Mouse (Mus musculus): ENCODE data around the gene Akap2. TPM values are rescaled to one million over a fixed set of nuclear protein-coding genes. Genes with fewer than 3 reads are reported as not detected.
A peak's percentile ranks its signal among the peaks of the same experiment; 100 is the strongest.

Gene Akap2
- total RNA-seq, 2 experiments from 2014 or later = 35.1 to 38.1 TPM

DNA sequence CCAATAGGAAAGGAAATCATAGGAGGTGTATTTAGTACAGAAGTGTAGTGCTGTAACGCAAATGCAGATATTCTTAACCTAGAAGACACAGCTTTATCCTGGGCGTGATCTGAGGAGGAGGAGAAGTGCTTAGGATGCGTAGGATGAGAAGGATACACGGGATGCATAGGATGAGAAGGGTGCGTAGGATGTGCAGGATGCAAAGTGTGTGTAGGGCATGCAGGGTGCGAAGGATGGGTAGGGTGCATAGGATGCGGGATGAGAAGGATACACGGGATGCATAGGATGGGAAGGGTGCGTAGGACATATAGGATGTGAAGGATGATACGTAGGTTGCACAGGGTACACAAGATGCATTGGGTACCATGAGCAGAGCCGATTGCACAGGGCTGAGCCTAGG, 20.5 kb upstream of the Akap2 start:
- DNase-seq (ENCODE audit: low spot score in 2 of 2) = peak in 1 of 2 experiments; percentile 21
- intact Hi-C loops (cut with DNase I) = no loop called here

DNA sequence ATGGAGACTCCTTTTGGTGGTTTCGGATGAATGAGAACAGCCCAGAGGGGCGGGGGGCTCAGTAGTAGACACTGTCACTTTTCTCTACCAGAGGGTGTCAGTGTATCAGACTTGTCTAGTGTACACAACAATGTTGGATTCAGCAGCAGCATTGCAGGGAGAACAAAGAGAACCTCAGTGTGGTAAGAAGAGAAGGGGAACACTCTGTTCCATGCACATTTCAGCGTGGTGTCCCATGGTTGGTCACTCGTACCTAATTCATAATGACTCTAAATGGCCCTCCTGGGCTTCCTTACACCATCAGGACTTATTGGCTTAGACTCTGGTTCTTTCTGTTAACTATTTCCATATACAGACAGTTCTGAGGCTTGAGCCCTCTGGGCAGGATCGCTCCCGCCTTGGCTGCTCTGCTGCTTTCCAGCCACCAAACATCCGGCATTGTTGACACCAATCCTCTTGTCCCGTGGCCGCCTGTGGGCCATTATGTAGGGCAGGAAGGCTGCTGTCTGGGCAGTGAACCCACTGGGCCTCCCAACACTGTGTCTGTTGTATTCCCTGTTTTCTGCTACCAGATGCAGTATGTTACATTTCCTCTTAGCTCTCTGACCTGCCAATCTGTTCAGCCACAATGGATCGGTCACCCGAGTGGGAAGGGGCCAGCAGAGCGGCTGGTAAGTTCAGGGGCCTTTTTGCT, 19.4 kb upstream of the Akap2 start:
- intact Hi-C loops (cut with DNase I) = no loop called here

GRCm38 (mm10) chr4:57701576-57701975, 15.9 kb upstream of the Akap2 start:
- intact Hi-C loops (cut with DNase I) = no loop called here
- no peak for DNase-seq (ENCODE audit: low spot score in 2 of 2)

More for the DNA sequence above, 19.4 kb upstream of the Akap2 start:
- no peak for DNase-seq (ENCODE audit: low spot score in 2 of 2)

DNA sequence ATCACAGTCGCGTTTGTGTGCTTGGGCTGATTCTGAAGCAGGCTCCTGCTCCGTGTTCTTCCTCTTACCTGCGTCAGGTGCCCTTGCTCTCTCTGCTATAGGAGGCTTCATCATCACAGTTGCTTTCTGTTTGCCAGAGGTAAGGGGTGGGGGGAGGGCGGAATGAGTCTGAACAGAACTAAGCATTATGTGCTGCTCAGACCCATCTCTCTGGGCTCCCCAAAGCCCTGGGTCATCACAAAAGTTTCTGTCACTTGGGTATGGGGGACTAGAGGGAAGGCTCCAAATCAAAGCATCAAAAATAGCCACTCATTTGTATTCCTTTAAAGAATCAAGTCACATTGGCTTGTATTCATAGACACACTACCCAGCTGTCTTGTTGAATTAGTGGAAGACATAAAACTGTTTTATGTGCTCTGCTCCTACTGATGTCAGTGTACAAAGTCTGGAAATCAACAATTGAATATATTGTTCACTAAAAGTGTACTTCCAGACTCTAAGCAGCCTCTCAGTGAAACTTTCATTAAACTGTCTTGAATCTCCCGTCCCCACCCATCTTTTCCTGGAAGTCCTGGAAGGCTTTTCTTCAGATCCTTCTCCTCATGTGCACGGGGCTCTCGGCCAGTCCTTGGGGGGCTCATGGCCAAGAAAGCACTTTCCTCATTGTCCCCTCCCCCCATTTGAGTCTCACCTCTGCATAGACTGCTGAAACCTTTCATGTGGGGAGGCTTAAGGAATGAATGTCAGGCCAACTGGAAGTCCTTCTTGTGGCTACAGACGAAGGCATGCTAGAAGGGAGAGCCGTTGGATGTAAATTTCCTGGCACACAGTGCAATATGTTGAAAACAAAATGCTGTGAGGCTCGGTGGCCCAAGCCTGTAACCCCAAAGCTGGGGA, 13.6 kb upstream of the Akap2 start:
- no peak for DNase-seq (ENCODE audit: low spot score in 2 of 2)
- intact Hi-C loops (cut with DNase I) = no loop called here

DNA sequence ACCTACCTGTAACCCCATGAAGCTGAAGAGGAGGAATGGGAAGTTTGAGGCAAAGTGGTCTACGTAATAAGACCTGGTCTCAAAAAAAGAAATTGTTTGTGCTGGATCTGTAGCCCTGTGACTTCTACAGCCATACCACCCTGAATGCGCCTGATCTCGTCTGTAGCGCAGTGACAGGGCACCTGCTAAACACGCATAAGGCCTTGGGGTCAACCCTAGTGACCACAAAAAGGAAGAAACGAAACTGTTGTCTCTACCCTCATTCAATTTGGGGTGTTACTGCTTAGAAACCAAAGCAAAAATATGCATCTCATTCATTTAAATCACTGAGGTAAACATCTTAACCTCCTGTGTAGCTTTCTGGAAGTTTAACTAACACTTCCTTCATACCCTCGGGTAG, 12.9 kb upstream of the Akap2 start:
- intact Hi-C loops (cut with DNase I) = no loop called here
- DNase-seq (ENCODE audit: low spot score in 2 of 2) = no peak

- intact Hi-C loops (cut with DNase I) = no loop called here
- no peak for DNase-seq (ENCODE audit: low spot score in 2 of 2)
These were observed 1.6 kb upstream of the Akap2 start for GRCm38 (mm10) chr4:57715849-57716248.

GRCm38 (mm10) chr4:57716735-57717134, 722 bp upstream of the Akap2 start:
- intact Hi-C loops (cut with DNase I) = no loop called here
- no peak for DNase-seq (ENCODE audit: low spot score in 2 of 2)

DNA sequence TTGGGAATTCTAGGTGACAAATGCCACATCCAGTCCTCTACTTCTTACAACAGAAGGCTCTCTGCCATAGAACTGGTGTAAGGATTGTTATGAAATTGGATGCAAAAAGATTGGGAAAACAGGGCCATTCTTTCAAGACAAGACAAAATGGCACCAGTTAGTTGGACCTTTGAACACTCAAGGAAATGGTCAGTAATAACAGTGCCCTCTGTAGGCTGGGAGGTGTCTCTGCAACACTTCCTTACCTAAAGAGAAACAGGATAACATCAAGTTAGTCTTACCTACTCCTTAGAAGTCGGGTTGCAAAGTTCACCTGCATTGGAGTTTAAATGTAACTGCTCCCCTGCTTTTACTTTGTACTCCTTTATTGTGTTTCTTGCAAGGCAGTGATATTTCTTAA, 1.9 kb downstream of the Akap2 start:
- intact Hi-C loops (cut with DNase I) = no loop called here
- DNase-seq (ENCODE audit: low spot score in 2 of 2) = no peak

DNA sequence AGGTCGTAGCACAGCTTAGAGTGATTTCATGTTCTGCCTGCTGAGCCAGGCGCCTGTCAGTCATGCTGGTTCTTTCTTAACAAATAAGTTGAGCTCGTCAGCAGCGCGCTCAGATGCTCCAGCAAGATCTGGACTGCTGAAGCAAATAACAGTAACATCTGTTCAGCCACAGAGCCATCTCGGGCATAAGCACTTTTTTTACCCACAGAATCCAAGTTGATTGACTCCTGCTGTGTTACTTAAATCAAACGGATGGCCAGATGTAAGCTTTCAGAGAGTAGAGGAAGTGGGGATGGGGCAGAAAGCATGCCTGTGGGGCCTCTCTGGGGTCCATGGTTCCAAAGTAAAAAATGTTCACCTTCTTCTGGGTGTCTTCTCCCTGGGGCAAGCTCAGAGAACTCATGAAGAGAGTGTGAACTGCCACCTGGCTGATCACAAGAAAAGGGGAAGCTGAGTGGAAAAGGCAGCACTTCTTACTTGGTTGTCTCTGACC, 3.5 kb downstream of the Akap2 start:
- no peak for DNase-seq (ENCODE audit: low spot score in 2 of 2)
- intact Hi-C loops (cut with DNase I) = no loop called here

DNA sequence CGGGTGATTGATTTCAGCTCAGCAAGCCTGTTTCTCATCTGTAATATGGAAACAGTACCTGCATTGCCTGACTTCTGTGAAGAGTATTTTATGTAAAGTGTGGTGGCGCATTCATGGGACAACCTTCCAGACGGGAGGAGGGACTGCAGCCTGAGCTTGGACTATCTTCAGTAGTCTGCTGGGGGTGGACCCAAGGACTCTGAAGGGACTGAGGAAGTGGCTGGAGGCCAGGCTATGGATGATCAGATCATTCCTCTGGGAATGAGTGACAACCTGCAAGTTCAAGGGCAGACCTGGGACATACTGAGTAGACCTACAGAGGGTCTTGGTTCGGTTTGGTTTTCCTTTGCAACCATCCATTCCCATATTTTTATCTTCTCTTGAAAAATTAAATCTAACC, 4.8 kb downstream of the Akap2 start:
- intact Hi-C loops (cut with DNase I) = no loop called here
- DNase-seq (ENCODE audit: low spot score in 2 of 2) = no peak

DNA sequence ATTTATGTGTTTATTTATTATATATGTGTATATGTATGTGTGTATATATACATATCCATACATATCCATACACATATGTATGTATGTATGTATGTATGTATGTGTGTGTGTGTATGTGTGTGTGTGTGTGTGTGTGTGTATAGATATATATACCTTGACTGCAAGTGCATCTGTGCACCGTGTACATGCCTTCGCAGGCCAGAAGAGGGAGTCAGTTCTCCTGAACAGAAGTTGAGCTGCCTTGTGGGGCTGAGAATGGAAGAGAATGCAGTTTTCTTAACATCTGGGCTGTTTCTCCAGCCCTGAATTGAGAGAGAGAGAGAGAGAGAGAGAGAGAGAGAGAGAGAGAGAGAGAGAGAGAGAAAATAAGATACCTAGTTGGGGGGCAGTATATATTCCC, 6.2 kb downstream of the Akap2 start:
- intact Hi-C loops (cut with DNase I) = no loop called here
- DNase-seq (ENCODE audit: low spot score in 2 of 2) = no peak

GRCm38 (mm10) chr4:57725569-57725968, 8.1 kb downstream of the Akap2 start:
- no peak for DNase-seq (ENCODE audit: low spot score in 2 of 2)
- intact Hi-C loops (cut with DNase I) = no loop called here

DNA sequence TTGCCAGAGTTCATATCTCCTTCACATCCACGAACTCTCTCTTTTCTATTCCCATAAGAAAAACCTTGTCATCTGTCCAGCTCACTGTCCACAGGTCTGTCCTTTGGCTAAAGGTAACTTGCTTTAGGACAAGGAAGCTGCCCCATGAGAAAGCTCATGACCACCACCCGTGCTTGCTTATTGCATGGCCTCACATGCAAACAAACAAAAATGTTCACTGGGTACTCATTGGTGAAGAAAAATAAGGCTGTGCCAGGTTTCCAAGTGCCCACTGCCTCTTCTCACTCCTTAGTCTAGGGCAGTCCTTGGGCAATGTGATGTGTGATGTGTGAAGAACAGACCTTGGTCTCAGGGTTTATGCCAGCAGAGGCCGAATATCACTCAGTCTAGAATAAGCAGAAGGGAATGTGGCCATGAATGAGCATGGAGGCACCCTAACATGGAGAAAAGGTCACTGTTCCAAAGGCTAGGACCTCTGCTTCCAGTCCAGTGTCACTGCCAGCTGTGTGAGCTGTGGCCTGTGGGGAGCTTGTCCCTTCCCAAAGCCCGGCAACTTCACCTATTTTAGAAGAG, 11.2 kb downstream of the Akap2 start:
- no peak for DNase-seq (ENCODE audit: low spot score in 2 of 2)
- intact Hi-C loops (cut with DNase I) = no loop called here

GRCm38 (mm10) chr4:57730047-57730446, 12.6 kb downstream of the Akap2 start:
- intact Hi-C loops (cut with DNase I) = no loop called here
- DNase-seq (ENCODE audit: low spot score in 2 of 2) = no peak

- intact Hi-C loops (cut with DNase I) = no loop called here
- DNase-seq (ENCODE audit: low spot score in 2 of 2) = no peak
These were observed 13.5 kb downstream of the Akap2 start for GRCm38 (mm10) chr4:57730801-57731598.

GRCm38 (mm10) chr4:57732351-57732750, 14.9 kb downstream of the Akap2 start:
- intact Hi-C loops (cut with DNase I) = no loop called here
- DNase-seq (ENCODE audit: low spot score in 2 of 2) = no peak

DNA sequence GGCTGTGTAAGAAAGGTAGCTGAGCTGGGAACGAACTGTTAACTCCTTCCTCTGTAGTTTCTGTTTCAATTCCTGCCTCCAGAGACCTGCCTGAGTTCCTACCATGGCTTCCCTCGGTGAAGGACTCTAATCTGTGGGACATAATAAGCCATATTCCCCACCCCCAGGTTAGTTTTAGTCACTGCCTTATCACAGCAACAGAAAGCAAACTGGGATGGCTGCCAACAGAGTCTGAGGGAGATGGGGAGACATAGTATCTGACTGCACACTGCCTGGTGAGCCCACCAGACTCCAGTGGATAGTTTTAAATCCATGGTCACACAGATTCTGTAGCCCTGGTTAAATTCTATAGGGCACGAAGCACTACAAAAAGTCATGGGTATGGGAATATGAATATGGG, 16.0 kb downstream of the Akap2 start:
- DNase-seq (ENCODE audit: low spot score in 2 of 2) = peak in 1 of 2 experiments; percentile 47

GRCm38 (mm10) chr4:57735426-57735825, 18.0 kb downstream of the Akap2 start:
- no peak for DNase-seq (ENCODE audit: low spot score in 2 of 2)
- intact Hi-C loops (cut with DNase I) = no loop called here

More for the DNA sequence above, 16.0 kb downstream of the Akap2 start:
- intact Hi-C loops (cut with DNase I) = no loop called here

DNA sequence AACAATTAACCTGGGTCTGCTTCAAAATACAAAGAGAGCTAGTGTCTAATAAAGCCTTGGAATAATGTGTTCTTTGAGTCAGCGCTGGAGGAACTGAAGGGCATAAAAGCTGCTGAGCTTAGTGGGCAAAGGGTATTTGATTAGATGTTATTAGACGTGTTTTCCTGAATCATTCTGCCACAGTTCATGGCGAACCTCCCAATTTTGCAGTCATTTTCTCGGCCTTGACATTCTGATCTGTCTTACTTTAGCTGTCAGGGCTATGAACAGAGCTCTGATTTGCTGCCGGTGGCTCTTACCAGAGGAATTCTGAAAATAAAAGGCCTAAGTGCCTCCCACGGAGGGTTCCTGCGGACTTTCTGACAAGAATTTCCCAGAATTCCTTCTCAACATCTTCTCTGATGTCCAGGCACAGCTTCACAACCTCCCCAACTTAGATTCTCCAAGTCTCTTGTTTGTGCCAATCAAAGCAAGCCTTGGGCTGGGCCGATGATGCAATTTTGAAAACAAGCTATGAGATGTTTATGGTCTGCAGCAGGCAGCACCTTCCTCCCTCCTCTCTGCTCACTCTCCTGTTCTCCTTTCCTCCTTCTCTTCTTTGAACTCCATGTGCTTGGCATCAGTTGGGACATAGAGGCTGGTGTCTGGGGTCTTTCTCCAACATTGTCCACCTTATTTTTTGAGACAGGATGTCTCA, 21.5 kb downstream of the Akap2 start:
- DNase-seq (ENCODE audit: low spot score in 2 of 2) = no peak
- intact Hi-C loops (cut with DNase I) = no loop called here
